Mouse (Mus musculus): ENCODE measurements around the gene Ldb2. TPM values are rescaled to one million over a fixed set of nuclear protein-coding genes. Genes with fewer than 3 reads are reported as not detected.

Ldb2 gene
- total and polyA plus RNA-seq, 3 experiments: not detected

DNA sequence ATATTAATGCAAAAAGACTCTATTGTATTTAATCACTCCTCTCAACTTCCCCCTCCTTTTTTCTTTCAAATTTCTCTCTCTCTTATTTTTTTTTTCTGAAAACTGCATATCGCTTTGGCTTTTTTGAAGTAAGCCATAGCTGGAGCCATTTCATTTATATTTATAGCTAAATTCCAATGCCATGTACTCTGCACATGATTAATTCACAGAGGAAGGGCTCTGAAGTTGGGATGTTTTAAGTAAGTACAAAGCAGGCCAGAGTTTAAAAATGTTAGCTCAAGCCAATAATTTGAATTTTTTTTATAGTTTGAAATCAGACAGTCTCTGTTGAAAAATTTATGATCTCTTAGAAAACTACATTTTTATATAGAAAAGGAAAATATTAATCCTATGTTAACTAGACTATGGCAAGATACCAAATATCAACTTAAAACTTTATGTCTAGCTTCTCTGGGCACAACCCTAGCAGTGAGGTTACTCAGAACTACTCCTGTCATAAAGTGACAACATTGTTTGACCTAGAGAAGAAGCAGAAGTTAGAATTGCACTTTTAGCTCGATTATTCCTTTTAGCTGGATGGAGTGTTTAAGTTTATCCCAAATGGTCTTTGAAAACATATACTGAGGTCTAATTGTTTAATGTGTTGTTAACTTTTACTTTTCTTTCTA, 222.7 kb downstream of the Ldb2 start:
- H3K4me3 ChIP-seq (ENCODE audit: control insufficient read depth in 1 of 2, insufficient read depth in 1 of 2, low read depth in 2 of 2, low read length in 2 of 2): no peak overlapping the region
- H3K4me1 ChIP-seq (ENCODE audit: control insufficient read depth in 1 of 2, insufficient read depth in 2 of 2, low read length in 2 of 2): no peaks in the 10 kb centered on the region
- no peak overlapping the region for H3K27ac ChIP-seq (ENCODE audit: control insufficient read depth, low read depth, low read length)
- no peak for DNase-seq (ENCODE audit: low read depth, low spot score)
- H3K27me3 ChIP-seq (ENCODE audit: control insufficient read depth in 1 of 2, insufficient read depth in 2 of 2, low read length in 2 of 2): no peaks in the 10 kb centered on the region
- H3K79me2 ChIP-seq (ENCODE audit: control insufficient read depth, insufficient read depth, low read length, poor library complexity): no peaks in the 10 kb centered on the region
- TF ChIP-seq JUND (IDR thresholded peaks at IDR 0.05; ENCODE audit: low read depth, low read length): no peak
- TF ChIP-seq MYC (IDR thresholded peaks at IDR 0.05; ENCODE audit: low read depth, low read length): no peak
- TF ChIP-seq MAX (IDR thresholded peaks at IDR 0.05; ENCODE audit: low read length): no peak
- TF ChIP-seq ELF1 (IDR thresholded peaks at IDR 0.05; ENCODE audit: low read depth, low read length): no peak
- no peak overlapping the region for H3K9ac ChIP-seq (ENCODE audit: control insufficient read depth, low read depth, low read length, poor library complexity, severe bottlenecking)
- H3K9me3 ChIP-seq (replicated peaks; ENCODE audit: insufficient read depth, low read length): no peaks in the 10 kb centered on the region
- no peaks in the 10 kb centered on the region for H3K36me3 ChIP-seq (ENCODE audit: control insufficient read depth in 1 of 2, insufficient read depth in 2 of 2, low read length in 2 of 2)

DNA sequence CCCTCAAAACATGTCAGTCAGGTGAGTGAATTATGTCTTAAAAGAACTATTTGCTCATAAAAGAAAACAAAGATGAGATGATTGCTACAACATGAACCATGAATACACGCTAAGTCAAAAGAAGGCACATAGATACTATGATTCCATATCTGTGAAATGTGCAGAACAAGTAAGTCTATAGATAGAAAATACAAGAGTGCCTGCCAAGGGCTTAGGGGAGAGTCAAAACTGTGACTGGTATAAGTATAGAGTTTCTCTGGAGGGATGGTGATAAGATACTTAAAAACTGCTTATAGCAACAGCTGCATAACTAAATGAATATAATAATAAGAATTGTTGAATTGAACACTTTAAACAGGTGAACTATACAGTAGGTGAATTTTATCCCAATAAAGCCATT, 224.8 kb downstream of the Ldb2 start:
- Histone ChIP-seq H3K4me3 (ENCODE audit: control insufficient read depth in 1 of 2, insufficient read depth in 1 of 2, low read depth in 2 of 2, low read length in 2 of 2) (no peak overlapping the region), H3K79me2 (ENCODE audit: control insufficient read depth, insufficient read depth, low read length, poor library complexity) (no peaks in the 10 kb centered on the region), H3K36me3 (ENCODE audit: control insufficient read depth in 1 of 2, insufficient read depth in 2 of 2, low read length in 2 of 2) (no peaks in the 10 kb centered on the region), H3K27ac (ENCODE audit: control insufficient read depth, low read depth, low read length) (no peak overlapping the region), H3K9me3 (replicated peaks; ENCODE audit: insufficient read depth, low read length) (no peaks in the 10 kb centered on the region), H3K4me1 (ENCODE audit: control insufficient read depth in 1 of 2, insufficient read depth in 2 of 2, low read length in 2 of 2) (no peaks in the 10 kb centered on the region), H3K9ac (ENCODE audit: control insufficient read depth, low read depth, low read length, poor library complexity, severe bottlenecking) (no peak overlapping the region), H3K27me3 (ENCODE audit: control insufficient read depth in 1 of 2, insufficient read depth in 2 of 2, low read length in 2 of 2) (no peaks in the 10 kb centered on the region)
- TF ChIP-seq POLR2A (IDR thresholded peaks at IDR 0.05; ENCODE audit: control insufficient read depth in 1 of 2, insufficient read depth in 1 of 2, low read depth in 1 of 2, low read length in 2 of 2, poor library complexity in 1 of 2) (no peak), MYC (IDR thresholded peaks at IDR 0.05; ENCODE audit: low read depth, low read length) (no peak), NELFE (IDR thresholded peaks at IDR 0.05; ENCODE audit: low read depth, low read length) (no peak), SIN3A (IDR thresholded peaks at IDR 0.05; ENCODE audit: low read length) (no peak), USF1 (IDR thresholded peaks at IDR 0.05; ENCODE audit: low read depth, low read length) (no peak), ELF1 (IDR thresholded peaks at IDR 0.05; ENCODE audit: low read depth, low read length) (no peak), ETS1 (IDR thresholded peaks at IDR 0.05; ENCODE audit: low read depth, low read length) (no peak), TAL1 (IDR thresholded peaks at IDR 0.05; ENCODE audit: low read length) (no peak)
- no peak for DNase-seq (ENCODE audit: low read depth, low spot score)

DNA sequence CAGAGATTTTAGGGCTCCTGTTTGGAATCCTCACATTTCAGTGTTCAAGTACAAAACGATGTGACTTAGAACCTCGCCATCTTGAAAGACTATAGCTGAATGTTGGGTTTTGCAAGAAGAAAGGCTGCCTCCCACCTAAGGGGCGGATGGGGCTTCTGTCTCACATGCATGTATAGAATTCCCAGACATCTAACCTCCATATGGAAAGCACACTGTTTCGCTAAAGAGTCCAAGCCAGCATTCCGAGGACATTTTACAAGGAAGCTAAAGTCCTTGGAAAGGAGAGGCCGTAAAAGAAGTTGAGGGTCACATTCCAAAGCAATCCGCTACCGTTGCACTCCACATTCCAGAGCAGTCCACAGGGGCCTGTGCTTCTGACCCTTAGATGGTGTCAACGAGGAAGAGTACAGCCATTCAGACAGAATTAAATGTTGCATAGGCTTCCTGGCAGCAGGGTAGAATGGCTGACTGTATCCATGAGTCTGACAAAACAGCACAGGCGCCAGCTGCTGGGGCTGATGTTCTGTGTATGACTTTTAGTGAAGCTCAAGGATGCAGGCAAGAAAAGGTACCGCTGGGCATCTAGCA, 245.6 kb downstream of the Ldb2 start:
- H3K27me3 ChIP-seq (ENCODE audit: control insufficient read depth in 1 of 2, insufficient read depth in 2 of 2, low read length in 2 of 2): no peaks in the 10 kb centered on the region; a peak in 1 of 4 replicates
- no peak for DNase-seq (ENCODE audit: low read depth, low spot score)
- no peak overlapping the region for H3K4me3 ChIP-seq (ENCODE audit: control insufficient read depth in 1 of 2, insufficient read depth in 1 of 2, low read depth in 2 of 2, low read length in 2 of 2)
- H3K79me2 ChIP-seq (ENCODE audit: control insufficient read depth, insufficient read depth, low read length, poor library complexity): no peaks in the 10 kb centered on the region
- no peaks in the 10 kb centered on the region for H3K9me3 ChIP-seq (replicated peaks; ENCODE audit: insufficient read depth, low read length)
- no peaks in the 10 kb centered on the region for H3K4me1 ChIP-seq (ENCODE audit: control insufficient read depth in 1 of 2, insufficient read depth in 2 of 2, low read length in 2 of 2)
- TF ChIP-seq JUND (IDR thresholded peaks at IDR 0.05; ENCODE audit: low read depth, low read length) (no peak), POLR2AphosphoS2 (IDR thresholded peaks at IDR 0.05; ENCODE audit: low read length) (no peak), TBP (IDR thresholded peaks at IDR 0.05; ENCODE audit: low read depth, low read length) (no peak), HCFC1 (IDR thresholded peaks at IDR 0.05; ENCODE audit: low read depth, low read length) (no peak), KAT2A (conservative IDR thresholded peaks at IDR 0.05; ENCODE audit: low read depth, low read length) (no peak), GATA1 (IDR thresholded peaks at IDR 0.05; ENCODE audit: low read depth, low read length) (no peak), POLR2A (IDR thresholded peaks at IDR 0.05; ENCODE audit: control insufficient read depth in 1 of 2, insufficient read depth in 1 of 2, low read depth in 1 of 2, low read length in 2 of 2, poor library complexity in 1 of 2) (no peak), ZC3H11A (IDR thresholded peaks at IDR 0.05; ENCODE audit: low read depth, low read length) (no peak)
- no peak overlapping the region for H3K27ac ChIP-seq (ENCODE audit: control insufficient read depth, low read depth, low read length)
- no peaks in the 10 kb centered on the region for H3K36me3 ChIP-seq (ENCODE audit: control insufficient read depth in 1 of 2, insufficient read depth in 2 of 2, low read length in 2 of 2)
- H3K9ac ChIP-seq (ENCODE audit: control insufficient read depth, low read depth, low read length, poor library complexity, severe bottlenecking): no peak overlapping the region
